Mouse (Mus musculus): ENCODE data around the gene Micall1. TPM values are rescaled to one million over a fixed set of nuclear protein-coding genes. Genes with fewer than 3 reads are reported as not detected.

Gene Micall1
- polyA plus RNA-seq, 1 experiment from 2014 or later, result 8.3 TPM

GRCm38 (mm10) chr15:79074446-79074845 lies 34.3 kb upstream of the Micall1 start:
- Histone ChIP-seq H3K36me3 (peaks cover 8% of the 10 kb centered on the region), H3K9me3 (no peaks in the 10 kb centered on the region), H3K4me3 (replicated peaks) (peak overlapping the region; percentile 94), H3K4me2 (replicated peaks) (peak overlapping the region; percentile 79), H3K4me1 (replicated peaks) (peaks cover 20% of the 10 kb centered on the region), H3K27me3 (replicated peaks) (no peaks in the 10 kb centered on the region), H3K27ac (peak overlapping the region; percentile 90), H3K9ac (peak overlapping the region; percentile 94)
- WGBS, result 35% methylated on average over 10 of the region's 10 CpGs
- ATAC-seq, result no peak

- Histone ChIP-seq H3K27ac (peak within 1 kb of the TSS; percentile 90), H3K9ac (peak within 1 kb of the TSS; percentile 94), H3K9me3 (no peaks in the 10 kb centered on the region), H3K4me1 (replicated peaks) (peaks cover 20% of the 10 kb centered on the region), H3K4me3 (replicated peaks) (peak within 1 kb of the TSS; percentile 94), H3K4me2 (replicated peaks) (peak within 1 kb of the TSS; percentile 79), H3K27me3 (replicated peaks) (no peaks in the 10 kb centered on the region), H3K36me3 (peaks cover 13% of the 10 kb centered on the region)
- under 1% methylated on average over 49 of the region's 49 CpGs for WGBS
- ATAC-seq, result peak; percentile 90
These were observed 33.7 kb upstream of the Micall1 start, which contains the start of gene Eif3l for GRCm38 (mm10) chr15:79074913-79075532. TSS of gene Eif3l (plus strand) at chr15:79075179.

- H3K27ac ChIP-seq, result no peak overlapping the region
- ATAC-seq, result 0 out of 2 replicates have a peak, but pooled peaks have one; percentile 1
- WGBS, result 31% methylated on average over 15 of the region's 15 CpGs
- peaks cover 20% of the 10 kb centered on the region for H3K4me1 ChIP-seq (replicated peaks)
- peaks cover 18% of the 10 kb centered on the region for H3K36me3 ChIP-seq
- H3K9me3 ChIP-seq, result no peaks in the 10 kb centered on the region
- peak overlapping the region; percentile 94 for H3K9ac ChIP-seq
- peak overlapping the region; percentile 79 for H3K4me2 ChIP-seq (replicated peaks)
- H3K27me3 ChIP-seq (replicated peaks), result no peaks in the 10 kb centered on the region
- H3K4me3 ChIP-seq (replicated peaks), result peak overlapping the region; percentile 94
These were observed 32.9 kb upstream of the Micall1 start for GRCm38 (mm10) chr15:79075658-79076365.

GRCm38 (mm10) chr15:79079567-79079966 lies 29.1 kb upstream of the Micall1 start:
- H3K27me3 ChIP-seq (replicated peaks), result no peaks in the 10 kb centered on the region
- no peak overlapping the region for H3K4me3 ChIP-seq (replicated peaks)
- H3K4me2 ChIP-seq (replicated peaks), result no peak overlapping the region
- H3K9me3 ChIP-seq, result no peaks in the 10 kb centered on the region
- H3K4me1 ChIP-seq (replicated peaks), result peaks cover 15% of the 10 kb centered on the region
- no peak for ATAC-seq
- H3K27ac ChIP-seq, result no peak overlapping the region
- peaks cover 54% of the 10 kb centered on the region for H3K36me3 ChIP-seq
- no peak overlapping the region for H3K9ac ChIP-seq
- WGBS, result 87% methylated on average over 7 of the region's 7 CpGs

- Histone ChIP-seq H3K36me3 (peaks cover 32% of the 10 kb centered on the region), H3K27ac (0 out of 2 replicates have a peak overlapping the region, but pooled peaks have one; percentile 29), H3K9me3 (no peaks in the 10 kb centered on the region), H3K27me3 (replicated peaks) (no peaks in the 10 kb centered on the region), H3K9ac (no peak overlapping the region), H3K4me3 (replicated peaks) (no peak overlapping the region), H3K4me1 (replicated peaks) (peaks cover 8% of the 10 kb centered on the region), H3K4me2 (replicated peaks) (no peak overlapping the region)
- ATAC-seq, result no peak
- 68% methylated on average over 6 of the region's 6 CpGs for WGBS
These were observed 16.4 kb upstream of the Micall1 start for GRCm38 (mm10) chr15:79092284-79092683.

GRCm38 (mm10) chr15:79093083-79093839 lies 15.4 kb upstream of the Micall1 start:
- Histone ChIP-seq H3K4me2 (replicated peaks) (no peak overlapping the region), H3K27ac (peak overlapping the region; percentile 29; the same call in 1 of the 2 replicates), H3K27me3 (replicated peaks) (no peaks in the 10 kb centered on the region), H3K9me3 (no peaks in the 10 kb centered on the region), H3K36me3 (peaks cover 28% of the 10 kb centered on the region), H3K9ac (no peak overlapping the region), H3K4me1 (replicated peaks) (peaks cover 18% of the 10 kb centered on the region), H3K4me3 (replicated peaks) (no peak overlapping the region)
- peak; percentile 65 for ATAC-seq
- WGBS, result 51% methylated on average over 7 of the region's 7 CpGs

GRCm38 (mm10) chr15:79095483-79095882 lies 13.2 kb upstream of the Micall1 start:
- 91% methylated on average over 5 of the region's 5 CpGs for WGBS
- peaks cover 18% of the 10 kb centered on the region for H3K36me3 ChIP-seq
- H3K27ac ChIP-seq, result no peak overlapping the region

GRCm38 (mm10) chr15:79096556-79096955 lies 12.1 kb upstream of the Micall1 start:
- H3K4me3 ChIP-seq (replicated peaks), result no peak overlapping the region
- peaks cover 20% of the 10 kb centered on the region for H3K4me1 ChIP-seq (replicated peaks)
- no peaks in the 10 kb centered on the region for H3K27me3 ChIP-seq (replicated peaks)
- no peaks in the 10 kb centered on the region for H3K9me3 ChIP-seq
- H3K36me3 ChIP-seq, result peaks cover 13% of the 10 kb centered on the region
- no peak overlapping the region for H3K4me2 ChIP-seq (replicated peaks)
- no peak for ATAC-seq
- H3K27ac ChIP-seq, result peak overlapping the region; percentile 75; the same call in 1 of the 2 replicates
- 62% methylated on average over 3 of the region's 3 CpGs for WGBS
- no peak overlapping the region for H3K9ac ChIP-seq

More at GRCm38 (mm10) chr15:79095483-79095882, 13.2 kb upstream of the Micall1 start:
- H3K27me3 ChIP-seq (replicated peaks), result no peaks in the 10 kb centered on the region
- no peaks in the 10 kb centered on the region for H3K9me3 ChIP-seq
- no peak overlapping the region for H3K9ac ChIP-seq
- H3K4me1 ChIP-seq (replicated peaks), result peaks cover 20% of the 10 kb centered on the region
- H3K4me3 ChIP-seq (replicated peaks), result no peak overlapping the region
- ATAC-seq, result no peak
- no peak overlapping the region for H3K4me2 ChIP-seq (replicated peaks)

- no peak overlapping the region for H3K9ac ChIP-seq
- WGBS, result 25% methylated on average over 2 of the region's 2 CpGs
- H3K27me3 ChIP-seq (replicated peaks), result no peaks in the 10 kb centered on the region
- peaks cover 13% of the 10 kb centered on the region for H3K36me3 ChIP-seq
- no peak for ATAC-seq
- H3K4me2 ChIP-seq (replicated peaks), result no peak overlapping the region; the same call in 1 of the 2 replicates
- H3K9me3 ChIP-seq, result no peaks in the 10 kb centered on the region
- peaks cover 20% of the 10 kb centered on the region for H3K4me1 ChIP-seq (replicated peaks)
- H3K27ac ChIP-seq, result peak overlapping the region; percentile 75
- H3K4me3 ChIP-seq (replicated peaks), result no peak overlapping the region
These were observed 11.6 kb upstream of the Micall1 start for GRCm38 (mm10) chr15:79097135-79097534.

GRCm38 (mm10) chr15:79097611-79098025 lies 11.1 kb upstream of the Micall1 start:
- peaks cover 20% of the 10 kb centered on the region for H3K4me1 ChIP-seq (replicated peaks)
- no peak overlapping the region for H3K9ac ChIP-seq
- peaks cover 10% of the 10 kb centered on the region for H3K36me3 ChIP-seq
- H3K4me2 ChIP-seq (replicated peaks), result no peak overlapping the region; the same call in 1 of the 2 replicates
- peak; percentile 71 for ATAC-seq
- no peaks in the 10 kb centered on the region for H3K27me3 ChIP-seq (replicated peaks)
- WGBS, result 26% methylated on average over 6 of the region's 6 CpGs
- no peaks in the 10 kb centered on the region for H3K9me3 ChIP-seq
- H3K27ac ChIP-seq, result peak overlapping the region; percentile 75
- no peak overlapping the region for H3K4me3 ChIP-seq (replicated peaks)

- H3K4me1 ChIP-seq (replicated peaks), result peaks cover 20% of the 10 kb centered on the region
- 67% methylated on average over 5 of the region's 5 CpGs for WGBS
- peak overlapping the region; percentile 75 for H3K27ac ChIP-seq
- no peaks in the 10 kb centered on the region for H3K9me3 ChIP-seq
- ATAC-seq, result no peak
- no peaks in the 10 kb centered on the region for H3K27me3 ChIP-seq (replicated peaks)
- no peak overlapping the region for H3K4me3 ChIP-seq (replicated peaks)
- peaks cover 9% of the 10 kb centered on the region for H3K36me3 ChIP-seq
- no peak overlapping the region for H3K4me2 ChIP-seq (replicated peaks)
- H3K9ac ChIP-seq, result no peak overlapping the region
These were observed 10.5 kb upstream of the Micall1 start for GRCm38 (mm10) chr15:79098220-79098619.

GRCm38 (mm10) chr15:79098868-79099267 lies 9.8 kb upstream of the Micall1 start:
- Histone ChIP-seq H3K4me1 (replicated peaks) (peaks cover 20% of the 10 kb centered on the region), H3K27me3 (replicated peaks) (no peaks in the 10 kb centered on the region), H3K27ac (no peak overlapping the region; the same call in 1 of the 2 replicates), H3K9me3 (no peaks in the 10 kb centered on the region), H3K9ac (no peak overlapping the region), H3K36me3 (peaks cover 6% of the 10 kb centered on the region), H3K4me3 (replicated peaks) (no peak overlapping the region), H3K4me2 (replicated peaks) (no peak overlapping the region)
- no peak for ATAC-seq
- WGBS, result 56% methylated on average over 7 of the region's 7 CpGs
